Mouse (Mus musculus) lung, embryonic 15.5 days (tissue): ENCODE results near the gene Klk7. TPM values are rescaled to one million over a fixed set of nuclear protein-coding genes. Genes with fewer than 3 reads are reported as not detected.

Experiments used
- ATAC-seq: fragments of 200-750 bp; cut with Nextera tagmentation; 2 replicates; pipeline ENCODE4 v1.8.0; 2017; ENCODE audit warnings: moderate number of reproducible peaks, borderline replicate concordance; ENCODE audit not compliant: low FRiP score, low TSS enrichment; ENCODE audit errors: extremely low read depth
- H3K27ac ChIP-seq: fragments of 300-500 bp; sonication (generic); 2 replicates; pipeline ENCODE4 v1.5.1; 2015; ENCODE audit warnings: moderate library complexity, mild to moderate bottlenecking, inconsistent platforms
- H3K27me3 ChIP-seq: fragments of 300-500 bp; sonication (generic); 2 replicates; pipeline ENCODE4 v1.6.1; 2015; ENCODE audit warnings: inconsistent platforms
- H3K36me3 ChIP-seq: fragments of 300-500 bp; sonication (generic); 2 replicates; pipeline ENCODE4 v1.6.1; 2015; ENCODE audit warnings: inconsistent platforms
- H3K4me1 ChIP-seq: fragments of 300-500 bp; sonication (generic); 2 replicates; pipeline ENCODE4 v1.6.1; 2015; ENCODE audit warnings: inconsistent platforms
- H3K4me2 ChIP-seq: fragments of 300-500 bp; sonication (generic); 2 replicates; pipeline ENCODE4 v1.6.1; 2015; ENCODE audit warnings: inconsistent platforms, mild to moderate bottlenecking, moderate library complexity
- H3K4me3 ChIP-seq: fragments of 300-500 bp; sonication (generic); 2 replicates; pipeline ENCODE4 v1.5.1; 2015; ENCODE audit warnings: mild to moderate bottlenecking, inconsistent platforms
- H3K9ac ChIP-seq: fragments of 300-500 bp; sonication (generic); 2 replicates; pipeline ENCODE4 v1.6.1; 2015; ENCODE audit warnings: inconsistent platforms
- H3K9me3 ChIP-seq: fragments of 300-500 bp; sonication (generic); 2 replicates; pipeline ENCODE4 v1.6.1; 2016; ENCODE audit warnings: inconsistent platforms
- WGBS: fragments of 180-500 bp; shearing (Covaris S2); methylation state at CpG from one replicate; pipeline ENCODE4 v1.1.7; 2015; 5-methylcytosine and 5-hydroxymethylcytosine counted together
- polyA plus RNA-seq: library from polyadenylated mRNA; unstranded; fragments of >200 nt; fragmentation: Nextera tagmentation; extraction: Ambion mirVana; gene quantifications from 2 replicates; pipeline ENCODE4 v1.2.1, GENCODE M21; 2015

Gene Klk7
- polyA plus RNA-seq, 1 experiment from 2014 or later = not detected

GRCm38 (mm10) chr7:43854642-43855380, 43.7 kb downstream of the Klk7 start:
- Histone ChIP-seq H3K4me2 (no peak overlapping the region), H3K9ac (no peak overlapping the region), H3K4me3 (no peak overlapping the region), H3K4me1 (no peaks in the 10 kb centered on the region), H3K27me3 (no peaks in the 10 kb centered on the region), H3K36me3 (no peaks in the 10 kb centered on the region), H3K9me3 (no peaks in the 10 kb centered on the region), H3K27ac (no peak overlapping the region)
- 62% methylated on average over 9 of the region's 9 CpGs for WGBS
- ATAC-seq = no peak

GRCm38 (mm10) chr7:43855709-43856108, 44.6 kb downstream of the Klk7 start:
- Histone ChIP-seq H3K4me2 (no peak overlapping the region), H3K9me3 (no peaks in the 10 kb centered on the region), H3K4me1 (no peaks in the 10 kb centered on the region), H3K9ac (no peak overlapping the region), H3K27me3 (no peaks in the 10 kb centered on the region), H3K4me3 (no peak overlapping the region), H3K27ac (no peak overlapping the region), H3K36me3 (no peaks in the 10 kb centered on the region)
- ATAC-seq = no peak
- WGBS = 28% methylated on average over 3 of the region's 3 CpGs

- WGBS = 70% methylated on average over 7 of the region's 7 CpGs
- H3K4me1 ChIP-seq = no peaks in the 10 kb centered on the region
- ATAC-seq = no peak
- H3K27ac ChIP-seq = no peak overlapping the region
- H3K9me3 ChIP-seq = no peaks in the 10 kb centered on the region
- no peaks in the 10 kb centered on the region for H3K36me3 ChIP-seq
- no peak overlapping the region for H3K9ac ChIP-seq
- H3K27me3 ChIP-seq = no peaks in the 10 kb centered on the region
- no peak overlapping the region for H3K4me3 ChIP-seq
- no peak overlapping the region for H3K4me2 ChIP-seq
Measured at GRCm38 (mm10) chr7:43856307-43856706, 45.2 kb downstream of the Klk7 start.

- ATAC-seq = no peak
- WGBS = 89% methylated on average over 12 of the region's 12 CpGs
- no peaks in the 10 kb centered on the region for H3K9me3 ChIP-seq
- no peak overlapping the region for H3K9ac ChIP-seq
- no peak overlapping the region for H3K4me2 ChIP-seq
- no peak overlapping the region for H3K27ac ChIP-seq
- no peak overlapping the region for H3K4me3 ChIP-seq
- no peaks in the 10 kb centered on the region for H3K36me3 ChIP-seq
- no peaks in the 10 kb centered on the region for H3K4me1 ChIP-seq
- no peaks in the 10 kb centered on the region for H3K27me3 ChIP-seq
Measured at GRCm38 (mm10) chr7:43857501-43857900, 46.4 kb downstream of the Klk7 start.

GRCm38 (mm10) chr7:43860411-43860810, 49.3 kb downstream of the Klk7 start:
- H3K4me3 ChIP-seq = no peak overlapping the region
- WGBS = 72% methylated on average over 8 of the region's 8 CpGs
- H3K9me3 ChIP-seq = no peaks in the 10 kb centered on the region
- no peaks in the 10 kb centered on the region for H3K27me3 ChIP-seq
- H3K36me3 ChIP-seq = no peaks in the 10 kb centered on the region
- no peak overlapping the region for H3K27ac ChIP-seq
- H3K4me2 ChIP-seq = no peak overlapping the region
- no peak for ATAC-seq
- no peaks in the 10 kb centered on the region for H3K4me1 ChIP-seq
- H3K9ac ChIP-seq = no peak overlapping the region

Other genes with a start within 250 kb of the Klk7 start
- gene Zfp658, start 249.0 kb upstream of the Klk7 start, polyA plus RNA-seq = 3.5 and 4.4 TPM in 2 replicates
- 13.1 and 13.5 TPM in 2 replicates for gene Zfp719, start 231.7 kb upstream of the Klk7 start, polyA plus RNA-seq
- gene Zfp819, start 204.1 kb upstream of the Klk7 start, polyA plus RNA-seq = 0.15 and 0.33 TPM in 2 replicates
- gene Ceacam18, start 176.6 kb upstream of the Klk7 start, polyA plus RNA-seq = not detected in 2 replicates
- 0.74 and 1.0 TPM in 2 replicates for gene Siglece, start 151.1 kb upstream of the Klk7 start, polyA plus RNA-seq
- gene Ctu1, start 139.3 kb upstream of the Klk7 start, polyA plus RNA-seq = 13.9 and 14.2 TPM in 2 replicates
- not detected in 2 replicates for gene Klk14, start 120.9 kb upstream of the Klk7 start, polyA plus RNA-seq
- 2.6 and 3.0 TPM in 2 replicates for gene Klk13, start 98.7 kb upstream of the Klk7 start, polyA plus RNA-seq
- not detected in 2 replicates for gene Klk12, start 42.4 kb upstream of the Klk7 start, polyA plus RNA-seq
- gene Klk11, start 36.7 kb upstream of the Klk7 start, polyA plus RNA-seq = 0.14 and 0.42 TPM in 2 replicates
- gene Klk10, start 30.3 kb upstream of the Klk7 start, polyA plus RNA-seq = 1.8 and 1.9 TPM in 2 replicates
- 0.16 TPM in 1 of 2 replicates, not detected in the other for gene Klk9, start 19.4 kb upstream of the Klk7 start, polyA plus RNA-seq
- gene Klk8, start 13.7 kb upstream of the Klk7 start, polyA plus RNA-seq = 21.4 and 22.4 TPM in 2 replicates
- not detected in 2 replicates for gene Klk6, start 13.2 kb downstream of the Klk7 start, polyA plus RNA-seq
- not detected in 2 replicates for gene Klk5, start 30.7 kb downstream of the Klk7 start, polyA plus RNA-seq
- not detected in 2 replicates for gene Klk4, start 69.9 kb downstream of the Klk7 start, polyA plus RNA-seq
- not detected in 2 replicates for gene Klk15, start 122.4 kb downstream of the Klk7 start, polyA plus RNA-seq
- gene Klk1b8, start 139.4 kb downstream of the Klk7 start, polyA plus RNA-seq = not detected in 2 replicates
- gene Klk1b1, start 155.5 kb downstream of the Klk7 start, polyA plus RNA-seq = not detected in 2 replicates
- gene Klk1b9, start 164.8 kb downstream of the Klk7 start, polyA plus RNA-seq = not detected in 2 replicates
- not detected in 2 replicates for gene Klk1b11, start 184.6 kb downstream of the Klk7 start, polyA plus RNA-seq
- not detected in 2 replicates for gene Klk1b26, start 200.9 kb downstream of the Klk7 start, polyA plus RNA-seq
- gene Klk1b27, start 241.0 kb downstream of the Klk7 start, polyA plus RNA-seq = not detected in 2 replicates